Mouse (Mus musculus) intestine, postnatal 0 days (tissue): Measurements from ENCODE around the gene Nostrin. TPM values are rescaled to one million over a fixed set of nuclear protein-coding genes. Genes with fewer than 3 reads are reported as not detected.
A peak's percentile ranks its signal among the peaks of the same experiment; 100 is the strongest.

ENCODE experiments used
- ATAC-seq: fragments of 200-750 bp; cut with Nextera tagmentation; 2 replicates; pipeline ENCODE4 v1.8.0; 2017; ENCODE audit warnings: mild to moderate bottlenecking, moderate TSS enrichment, moderate library complexity
- H3K27ac ChIP-seq: fragments of 300-500 bp; sonication (generic); 2 replicates; pipeline ENCODE4 v1.5.1; 2014; ENCODE audit warnings: mild to moderate bottlenecking, low read depth, low read length, moderate library complexity
- H3K27me3 ChIP-seq: fragments of 300-500 bp; sonication (generic); replicated peaks from 2 replicates; pipeline ENCODE4 v1.6.1; 2014; ENCODE audit warnings: low read length, mixed read lengths; ENCODE audit not compliant: control insufficient read depth, insufficient read depth
- H3K36me3 ChIP-seq: fragments of 300-500 bp; sonication (generic); 2 replicates; pipeline ENCODE4 v1.6.1; 2014; ENCODE audit warnings: mild to moderate bottlenecking, moderate library complexity; ENCODE audit not compliant: control insufficient read depth, insufficient read depth
- H3K4me1 ChIP-seq: fragments of 300-500 bp; sonication (generic); replicated peaks from 2 replicates; pipeline ENCODE4 v1.6.1; 2014; ENCODE audit warnings: antibody characterized with exemption, low read length, mixed read lengths; ENCODE audit not compliant: control insufficient read depth, insufficient read depth
- H3K4me2 ChIP-seq: fragments of 300-500 bp; sonication (generic); replicated peaks from 2 replicates; pipeline ENCODE4 v1.6.1; 2014; ENCODE audit warnings: low read depth, mild to moderate bottlenecking, moderate library complexity
- H3K4me3 ChIP-seq: fragments of 300-500 bp; sonication (generic); 2 replicates; pipeline ENCODE4 v1.5.1; 2014; ENCODE audit warnings: low read depth, low read length
- H3K9ac ChIP-seq: fragments of 300-500 bp; sonication (generic); 2 replicates; pipeline ENCODE4 v1.6.1; 2014; ENCODE audit warnings: mild to moderate bottlenecking, low read depth, low read length
- H3K9me3 ChIP-seq: fragments of 300-500 bp; sonication (generic); 2 replicates; pipeline ENCODE4 v1.6.1; 2016; ENCODE audit warnings: mixed run types; ENCODE audit not compliant: control insufficient read depth
- CTCF ChIP-seq: sonication (generic); IDR thresholded peaks from 2 replicates; pipeline ENCODE4 v1.5.1; 2016; ENCODE audit warnings: low read depth, mild to moderate bottlenecking, control low read depth, antibody characterized with exemption, moderate library complexity
- WGBS: fragments of 180-500 bp; shearing (Covaris S2); extraction: QIAGEN DNeasy Blood & Tissue Kit; methylation state at CpG from one replicate; pipeline ENCODE4 v1.1.7; 2014; 5-methylcytosine and 5-hydroxymethylcytosine counted together
- polyA plus RNA-seq: library from polyadenylated mRNA; unstranded; fragments of >200 nt; fragmentation: Nextera tagmentation; extraction: Ambion mirVana; gene quantifications from 2 replicates; pipeline ENCODE4 v1.2.1, GENCODE M21; 2015

Nostrin gene
- polyA plus RNA-seq, 1 experiment from 2014 or later = 33.3 TPM

GRCm38 (mm10) chr2:69132488-69133040 is 3.0 kb upstream of the Nostrin start:
- WGBS = 44% methylated on average over 5 of the region's 5 CpGs
- H3K4me2 ChIP-seq = no peak overlapping the region

GRCm38 (mm10) chr2:69134186-69134585 is 1.4 kb upstream of the Nostrin start:
- WGBS = 18% methylated on average over 1 of the region's 1 CpGs

More at GRCm38 (mm10) chr2:69132488-69133040, 3.0 kb upstream of the Nostrin start:
- H3K27me3 ChIP-seq = no peaks in the 10 kb centered on the region
- H3K4me1 ChIP-seq = 0 out of 2 replicates have a peak, but pooled peaks cover 12% of the 10 kb centered on the region
- no peak overlapping the region for H3K27ac ChIP-seq
- ATAC-seq = no peak
- no peak overlapping the region for H3K4me3 ChIP-seq
- H3K9me3 ChIP-seq = no peaks in the 10 kb centered on the region
- TF ChIP-seq CTCF = no peak
- no peaks in the 10 kb centered on the region for H3K36me3 ChIP-seq
- H3K9ac ChIP-seq = no peak overlapping the region

GRCm38 (mm10) chr2:69134937-69135336 is 663 bp upstream of the Nostrin start:
- whole genome bisulfite sequencing = 37% methylated on average over 9 of the region's 9 CpGs
- Histone ChIP-seq H3K27me3 (no peaks in the 10 kb centered on the region), H3K4me2 (peak overlapping the region; percentile 61), H3K4me3 (0 out of 2 replicates have a peak overlapping the region, but pooled peaks have one; percentile 44), H3K9me3 (no peaks in the 10 kb centered on the region), H3K9ac (peak overlapping the region; percentile 13; the same call in 1 of the 2 replicates), H3K27ac (peak overlapping the region; percentile 93), H3K36me3 (no peaks in the 10 kb centered on the region), H3K4me1 (0 out of 2 replicates have a peak, but pooled peaks cover 13% of the 10 kb centered on the region)
- peak; percentile 19; the same call in 1 of the 2 replicates for ATAC-seq
- TF ChIP-seq CTCF = no peak

More at GRCm38 (mm10) chr2:69134186-69134585, 1.4 kb upstream of the Nostrin start:
- H3K9me3 ChIP-seq = no peaks in the 10 kb centered on the region
- no peaks in the 10 kb centered on the region for H3K36me3 ChIP-seq
- H3K27ac ChIP-seq = peak overlapping the region; percentile 74
- no peak for ATAC-seq
- no peaks in the 10 kb centered on the region for H3K27me3 ChIP-seq
- 0 out of 2 replicates have a peak, but pooled peaks cover 13% of the 10 kb centered on the region for H3K4me1 ChIP-seq
- no peak overlapping the region for H3K4me3 ChIP-seq
- no peak overlapping the region for H3K9ac ChIP-seq
- no peak for TF ChIP-seq CTCF
- H3K4me2 ChIP-seq = no peak overlapping the region

DNA sequence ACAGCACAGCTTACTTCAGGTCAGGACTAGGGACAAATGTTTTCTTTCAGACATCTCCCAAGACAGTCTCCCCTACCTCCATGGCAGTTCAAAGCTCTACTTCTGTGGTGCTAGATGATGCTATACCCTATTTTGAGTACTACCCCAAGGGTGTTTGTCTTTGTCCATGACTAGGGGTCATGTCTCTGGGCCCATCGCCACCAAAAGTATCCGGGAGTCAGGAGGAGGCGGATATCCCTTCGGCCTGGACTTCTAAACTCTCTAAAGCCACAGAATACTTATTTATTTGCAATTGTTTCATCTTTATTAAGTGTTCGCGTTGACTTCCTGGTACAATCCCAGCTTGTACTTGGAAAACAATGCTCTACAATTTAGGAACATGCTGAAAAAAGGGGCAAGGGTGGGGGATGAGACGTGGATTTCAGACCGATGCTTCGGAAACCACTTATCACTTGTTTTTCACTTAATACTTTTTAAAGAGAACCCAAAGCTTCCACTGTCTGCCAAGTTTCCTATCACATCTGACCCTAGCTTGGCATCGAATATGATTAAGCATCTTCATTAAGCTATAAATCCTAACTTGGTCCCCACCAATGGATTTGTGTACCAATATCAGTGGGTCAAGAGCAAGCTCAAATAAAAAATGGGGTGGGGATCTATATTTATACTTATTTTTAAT is 1.9 kb downstream of the Nostrin start:
- H3K9me3 ChIP-seq = no peaks in the 10 kb centered on the region
- no peak overlapping the region for H3K27ac ChIP-seq
- ATAC-seq = no peak
- no peaks in the 10 kb centered on the region for H3K27me3 ChIP-seq
- H3K9ac ChIP-seq = no peak overlapping the region
- peak overlapping the region; percentile 61 for H3K4me2 ChIP-seq
- no peak overlapping the region for H3K4me3 ChIP-seq
- TF ChIP-seq CTCF = no peak
- H3K4me1 ChIP-seq = 0 out of 2 replicates have a peak, but pooled peaks cover 13% of the 10 kb centered on the region
- no peaks in the 10 kb centered on the region for H3K36me3 ChIP-seq
- 81% methylated on average over 10 of the region's 10 CpGs for WGBS

GRCm38 (mm10) chr2:69138759-69139158 is 3.2 kb downstream of the Nostrin start:
- H3K4me3 ChIP-seq = no peak overlapping the region
- no peaks in the 10 kb centered on the region for H3K9me3 ChIP-seq
- no peak for TF ChIP-seq CTCF
- H3K4me2 ChIP-seq = no peak overlapping the region
- 0 out of 2 replicates have a peak, but pooled peaks cover 13% of the 10 kb centered on the region for H3K4me1 ChIP-seq
- H3K27me3 ChIP-seq = no peaks in the 10 kb centered on the region
- no peak for ATAC-seq
- no peaks in the 10 kb centered on the region for H3K36me3 ChIP-seq
- WGBS = 64% methylated on average over 4 of the region's 4 CpGs
- no peak overlapping the region for H3K27ac ChIP-seq
- no peak overlapping the region for H3K9ac ChIP-seq

- H3K36me3 ChIP-seq = no peaks in the 10 kb centered on the region; the same call in 1 of the 2 replicates
- ATAC-seq = no peak
- no peak for TF ChIP-seq CTCF
- H3K4me3 ChIP-seq = no peak overlapping the region
- no peak overlapping the region for H3K27ac ChIP-seq
- H3K4me2 ChIP-seq = no peak overlapping the region
- H3K4me1 ChIP-seq = 0 out of 2 replicates have a peak, but pooled peaks cover 10% of the 10 kb centered on the region
- H3K9me3 ChIP-seq = no peaks in the 10 kb centered on the region
- WGBS = 57% methylated on average over 2 of the region's 2 CpGs
- no peaks in the 10 kb centered on the region for H3K27me3 ChIP-seq
- H3K9ac ChIP-seq = no peak overlapping the region
These were observed 4.6 kb downstream of the Nostrin start for GRCm38 (mm10) chr2:69140215-69140614.
